Mouse (Mus musculus): ENCODE measurements at regions not wholly inside any gene's neighbourhood (a gene's known extent, or its start where the extent isn't known, plus 50 kb on each side); places are given as distances from the start of the nearest gene placed in this dataset.
"Not testable (repeated sequence)": the region's sequence is repeated elsewhere in the genome, so short reads cannot be mapped to it uniquely, and the experiment has no call there.

GRCm38 (mm10) chr14:116642091-116642490 is 283.0 kb upstream of the Gpc6 start:
- Histone ChIP-seq H3K79me3 (ENCODE audit: low read depth) (no peaks in the 10 kb centered on the region), H3K4me3 (ENCODE audit: insufficient read depth, poor library complexity, severe bottlenecking) (no peak overlapping the region), H3ac (ENCODE audit: control insufficient read depth, insufficient read length, low read depth) (no peak overlapping the region), H3K27me3 (ENCODE audit: control insufficient read depth, insufficient read depth, insufficient read length) (no peaks in the 10 kb centered on the region), H3K36me3 (ENCODE audit: control insufficient read depth, insufficient read depth) (no peaks in the 10 kb centered on the region), H3K79me2 (ENCODE audit: control insufficient read depth, insufficient read depth) (no peaks in the 10 kb centered on the region)
- TF ChIP-seq CTCF (IDR thresholded peaks at IDR 0.05; ENCODE audit: control insufficient read depth, insufficient read depth, insufficient read length) (no peak), CEBPB (IDR thresholded peaks at IDR 0.05; ENCODE audit: low read depth) (no peak), FOSL1 (IDR thresholded peaks at IDR 0.05; ENCODE audit: insufficient read depth, low read length, poor library complexity, severe bottlenecking) (no peak), USF1 (IDR thresholded peaks at IDR 0.05; ENCODE audit: low read depth) (no peak), MAX (IDR thresholded peaks at IDR 0.05) (no peak), MYOG (IDR thresholded peaks at IDR 0.05; ENCODE audit: control insufficient read depth, extremely low read depth, insufficient read length) (no peak), MYOD1 (IDR thresholded peaks at IDR 0.05; ENCODE audit: control insufficient read depth, insufficient read length, low read depth) (no peak)

- no peaks in the 10 kb centered on the region for H3K79me2 ChIP-seq (ENCODE audit: control insufficient read depth, insufficient read depth)
- H3K36me3 ChIP-seq (ENCODE audit: control insufficient read depth, insufficient read depth), result no peaks in the 10 kb centered on the region
- no peak overlapping the region for H3K4me3 ChIP-seq (ENCODE audit: insufficient read depth, poor library complexity, severe bottlenecking)
- no peaks in the 10 kb centered on the region for H3K27me3 ChIP-seq (ENCODE audit: control insufficient read depth, insufficient read depth, insufficient read length)
- TF ChIP-seq CEBPB (IDR thresholded peaks at IDR 0.05; ENCODE audit: low read depth) (no peak), FOSL1 (IDR thresholded peaks at IDR 0.05; ENCODE audit: insufficient read depth, low read length, poor library complexity, severe bottlenecking) (no peak), CTCF (IDR thresholded peaks at IDR 0.05; ENCODE audit: control insufficient read depth, insufficient read depth, insufficient read length) (no peak), MAX (IDR thresholded peaks at IDR 0.05) (no peak), USF1 (IDR thresholded peaks at IDR 0.05; ENCODE audit: low read depth) (no peak), MYOD1 (IDR thresholded peaks at IDR 0.05; ENCODE audit: control insufficient read depth, insufficient read length, low read depth) (no peak), MYOG (IDR thresholded peaks at IDR 0.05; ENCODE audit: control insufficient read depth, extremely low read depth, insufficient read length) (no peak)
- H3ac ChIP-seq (ENCODE audit: control insufficient read depth, insufficient read length, low read depth), result no peak overlapping the region
- no peaks in the 10 kb centered on the region for H3K79me3 ChIP-seq (ENCODE audit: low read depth)
Observed at GRCm38 (mm10) chr14:116651897-116652296, 273.2 kb upstream of the Gpc6 start.

GRCm38 (mm10) chr14:116683909-116684308 is 241.2 kb upstream of the Gpc6 start:
- no peaks in the 10 kb centered on the region for H3K79me2 ChIP-seq (ENCODE audit: control insufficient read depth, insufficient read depth)
- no peaks in the 10 kb centered on the region for H3K79me3 ChIP-seq (ENCODE audit: low read depth)
- TF ChIP-seq MAX (IDR thresholded peaks at IDR 0.05), result no peak
- TF ChIP-seq CEBPB (IDR thresholded peaks at IDR 0.05; ENCODE audit: low read depth), result no peak
- TF ChIP-seq CTCF (IDR thresholded peaks at IDR 0.05; ENCODE audit: control insufficient read depth, insufficient read depth, insufficient read length), result no peak
- no peak for TF ChIP-seq FOSL1 (IDR thresholded peaks at IDR 0.05; ENCODE audit: insufficient read depth, low read length, poor library complexity, severe bottlenecking)
- TF ChIP-seq USF1 (IDR thresholded peaks at IDR 0.05; ENCODE audit: low read depth), result no peak
- TF ChIP-seq MYOD1 (IDR thresholded peaks at IDR 0.05; ENCODE audit: control insufficient read depth, insufficient read length, low read depth), result no peak
- no peak for TF ChIP-seq MYOG (IDR thresholded peaks at IDR 0.05; ENCODE audit: control insufficient read depth, extremely low read depth, insufficient read length)
- no peaks in the 10 kb centered on the region for H3K36me3 ChIP-seq (ENCODE audit: control insufficient read depth, insufficient read depth)
- no peaks in the 10 kb centered on the region for H3K27me3 ChIP-seq (ENCODE audit: control insufficient read depth, insufficient read depth, insufficient read length)
- H3K4me3 ChIP-seq (ENCODE audit: insufficient read depth, poor library complexity, severe bottlenecking), result no peak overlapping the region
- H3ac ChIP-seq (ENCODE audit: control insufficient read depth, insufficient read length, low read depth), result no peak overlapping the region

- no peaks in the 10 kb centered on the region for H3K27me3 ChIP-seq (ENCODE audit: control insufficient read depth, insufficient read depth, insufficient read length)
- TF ChIP-seq MYOD1 (IDR thresholded peaks at IDR 0.05; ENCODE audit: control insufficient read depth, insufficient read length, low read depth), result no peak
- no peak for TF ChIP-seq CTCF (IDR thresholded peaks at IDR 0.05; ENCODE audit: control insufficient read depth, insufficient read depth, insufficient read length)
- no peak for TF ChIP-seq USF1 (IDR thresholded peaks at IDR 0.05; ENCODE audit: low read depth)
- TF ChIP-seq CEBPB (IDR thresholded peaks at IDR 0.05; ENCODE audit: low read depth), result no peak
- TF ChIP-seq MYOG (IDR thresholded peaks at IDR 0.05; ENCODE audit: control insufficient read depth, extremely low read depth, insufficient read length), result no peak
- no peak for TF ChIP-seq FOSL1 (IDR thresholded peaks at IDR 0.05; ENCODE audit: insufficient read depth, low read length, poor library complexity, severe bottlenecking)
- TF ChIP-seq MAX (IDR thresholded peaks at IDR 0.05), result no peak
- no peaks in the 10 kb centered on the region for H3K36me3 ChIP-seq (ENCODE audit: control insufficient read depth, insufficient read depth)
- no peak overlapping the region for H3ac ChIP-seq (ENCODE audit: control insufficient read depth, insufficient read length, low read depth)
- no peak overlapping the region for H3K4me3 ChIP-seq (ENCODE audit: insufficient read depth, poor library complexity, severe bottlenecking)
- no peaks in the 10 kb centered on the region for H3K79me3 ChIP-seq (ENCODE audit: low read depth)
- no peaks in the 10 kb centered on the region for H3K79me2 ChIP-seq (ENCODE audit: control insufficient read depth, insufficient read depth)
Observed at GRCm38 (mm10) chr14:116697675-116698074, 227.4 kb upstream of the Gpc6 start.

- Histone ChIP-seq H3ac (ENCODE audit: control insufficient read depth, insufficient read length, low read depth) (no peak overlapping the region), H3K79me2 (ENCODE audit: control insufficient read depth, insufficient read depth) (no peaks in the 10 kb centered on the region)
- TF ChIP-seq MAX (IDR thresholded peaks at IDR 0.05) (no peak), USF1 (IDR thresholded peaks at IDR 0.05; ENCODE audit: low read depth) (no peak), CTCF (IDR thresholded peaks at IDR 0.05; ENCODE audit: control insufficient read depth, insufficient read depth, insufficient read length) (no peak), MYOG (IDR thresholded peaks at IDR 0.05; ENCODE audit: control insufficient read depth, extremely low read depth, insufficient read length) (no peak), FOSL1 (IDR thresholded peaks at IDR 0.05; ENCODE audit: insufficient read depth, low read length, poor library complexity, severe bottlenecking) (no peak), CEBPB (IDR thresholded peaks at IDR 0.05; ENCODE audit: low read depth) (no peak), MYOD1 (IDR thresholded peaks at IDR 0.05; ENCODE audit: control insufficient read depth, insufficient read length, low read depth) (no peak)
Observed at GRCm38 (mm10) chr14:116698437-116698836, 226.7 kb upstream of the Gpc6 start.

GRCm38 (mm10) chr14:116734596-116734995 is 190.5 kb upstream of the Gpc6 start:
- H3K4me3 ChIP-seq (ENCODE audit: insufficient read depth, poor library complexity, severe bottlenecking); H3K79me2 ChIP-seq (ENCODE audit: control insufficient read depth, insufficient read depth): not testable (repeated sequence)

More at GRCm38 (mm10) chr14:116698437-116698836, 226.7 kb upstream of the Gpc6 start:
- no peaks in the 10 kb centered on the region for H3K79me3 ChIP-seq (ENCODE audit: low read depth)
- no peaks in the 10 kb centered on the region for H3K27me3 ChIP-seq (ENCODE audit: control insufficient read depth, insufficient read depth, insufficient read length)
- H3K36me3 ChIP-seq (ENCODE audit: control insufficient read depth, insufficient read depth), result no peaks in the 10 kb centered on the region
- no peak overlapping the region for H3K4me3 ChIP-seq (ENCODE audit: insufficient read depth, poor library complexity, severe bottlenecking)

More at GRCm38 (mm10) chr14:116734596-116734995, 190.5 kb upstream of the Gpc6 start:
- not testable (repeated sequence) for H3K36me3 ChIP-seq (ENCODE audit: control insufficient read depth, insufficient read depth); H3ac ChIP-seq (ENCODE audit: control insufficient read depth, insufficient read length, low read depth); H3K27me3 ChIP-seq (ENCODE audit: control insufficient read depth, insufficient read depth, insufficient read length); H3K79me3 ChIP-seq (ENCODE audit: low read depth)

All from C2C12 (cell line).